Mouse (Mus musculus) liver, embryonic 14.5 days (tissue): Measurements from ENCODE around the gene Epsti1. TPM values are rescaled to one million over a fixed set of nuclear protein-coding genes. Genes with fewer than 3 reads are reported as not detected.

ENCODE experiments used
- ATAC-seq: fragments of 200-750 bp; cut with Nextera tagmentation; 2 replicates; pipeline ENCODE4 v1.8.0; 2017; ENCODE audit warnings: moderate number of reproducible peaks, mild to moderate bottlenecking, moderate library complexity; ENCODE audit not compliant: insufficient read depth
- DNase-seq, 3 experiments: peaks; one replicate each; pipeline ENCODE4 v3.0.0-alpha.2; 2012 to 2013; ENCODE audit warnings: low read depth in 3 of 3, low spot score in 3 of 3
- H3K27ac ChIP-seq: fragments of 300-500 bp; sonication (generic); 2 replicates; pipeline ENCODE4 v1.5.1; 2014; ENCODE audit warnings: moderate library complexity, mild to moderate bottlenecking, control low read depth, inconsistent platforms
- H3K27me3 ChIP-seq: fragments of 300-500 bp; sonication (generic); 2 replicates; pipeline ENCODE4 v1.6.1; 2014; ENCODE audit warnings: mild to moderate bottlenecking, low read length, moderate library complexity; ENCODE audit not compliant: control insufficient read depth, insufficient read depth
- H3K36me3 ChIP-seq: fragments of 300-500 bp; sonication (generic); replicated peaks from 2 replicates; pipeline ENCODE4 v1.6.1; 2014; ENCODE audit warnings: low read depth; ENCODE audit not compliant: control insufficient read depth, insufficient read depth
- H3K4me1 ChIP-seq, 2 experiments: fragments of 200-500 bp in 1 of 2; fragments of 300-500 bp in 1 of 2; sonication (generic) in 1 of 2; replicated peaks; 2 replicates each; pipeline ENCODE4 v1.6.1; 2012 to 2014; ENCODE audit warnings: antibody characterized with exemption in 1 of 2, inconsistent platforms in 1 of 2, low read length in 1 of 2; ENCODE audit not compliant: control insufficient read depth in 2 of 2, insufficient read depth in 2 of 2
- H3K4me2 ChIP-seq: fragments of 300-500 bp; sonication (generic); 2 replicates; pipeline ENCODE4 v1.6.1; 2014; ENCODE audit warnings: low read depth, mild to moderate bottlenecking, control low read depth, moderate library complexity
- H3K4me3 ChIP-seq, 2 experiments: fragments of 200-500 bp in 1 of 2; fragments of 300-500 bp in 1 of 2; sonication (generic) in 1 of 2; 2 replicates each; pipeline ENCODE4 v1.5.1; 2012 to 2014; ENCODE audit warnings: low read depth in 2 of 2, low read length in 2 of 2, mild to moderate bottlenecking in 2 of 2, control low read depth in 1 of 2, inconsistent platforms in 1 of 2, moderate library complexity in 1 of 2; ENCODE audit not compliant: insufficient read depth in 1 of 2
- H3K9ac ChIP-seq: fragments of 300-500 bp; sonication (generic); replicated peaks from 2 replicates; pipeline ENCODE4 v1.6.1; 2014; ENCODE audit warnings: mild to moderate bottlenecking, control low read depth, moderate library complexity
- H3K9me3 ChIP-seq: fragments of 300-500 bp; sonication (generic); 2 replicates; pipeline ENCODE4 v1.6.1; 2016; ENCODE audit warnings: low read length, mixed read lengths; ENCODE audit not compliant: control insufficient read depth
- CTCF ChIP-seq: IDR thresholded peaks from 2 replicates; pipeline ENCODE4 v1.5.1; 2016; ENCODE audit warnings: antibody characterized with exemption, low read depth, control low read depth
- EP300 ChIP-seq: IDR thresholded peaks from 2 replicates; pipeline ENCODE4 v1.6.1; 2016; ENCODE audit warnings: antibody characterized with exemption, low read depth
- WGBS: fragments of 180-500 bp; shearing (Covaris S2); extraction: QIAGEN DNeasy Blood & Tissue Kit; methylation state at CpG from one replicate; pipeline ENCODE4 v1.1.7; 2014; ENCODE audit not compliant: insufficient replicate concordance; 5-methylcytosine and 5-hydroxymethylcytosine counted together
- polyA plus RNA-seq, 2 experiments: library from polyadenylated mRNA; depleted of rRNA in 1 of 2; stranded (reverse) in 1 of 2; unstranded in 1 of 2; fragments of >200 nt; fragmentation: Nextera tagmentation in 1 of 2; extraction: Ambion mirVana in 1 of 2; gene quantifications; 2 replicates each; pipeline versions ENCODE4 v1.2.1 to v1.2.3; 2012 to 2014

The Epsti1 gene
- polyA plus RNA-seq, 2 experiments = 1.0 to 1.1 TPM

- TF ChIP-seq EP300 (no peak), CTCF (no peak)
- no peaks in the 10 kb centered on the region for H3K27me3 ChIP-seq
- WGBS = 50% methylated on average over 1 of the region's 1 CpGs
- no peak overlapping the region for H3K4me3 ChIP-seq
- H3K36me3 ChIP-seq = no peaks in the 10 kb centered on the region
- DNase-seq (no peak), ATAC-seq (no peak)
- H3K9ac ChIP-seq = no peak overlapping the region
- no peaks in the 10 kb centered on the region for H3K4me1 ChIP-seq
- no peaks in the 10 kb centered on the region for H3K9me3 ChIP-seq
- no peak overlapping the region for H3K4me2 ChIP-seq
- no peak overlapping the region for H3K27ac ChIP-seq
Observed at GRCm38 (mm10) chr14:77881998-77882397, 22.0 kb upstream of the Epsti1 start.

- no peak overlapping the region for H3K4me2 ChIP-seq
- no peak overlapping the region for H3K27ac ChIP-seq
- DNase-seq (no peak), ATAC-seq (no peak)
- H3K9me3 ChIP-seq = no peaks in the 10 kb centered on the region
- H3K27me3 ChIP-seq = no peaks in the 10 kb centered on the region
- no peaks in the 10 kb centered on the region for H3K4me1 ChIP-seq
- no peaks in the 10 kb centered on the region for H3K36me3 ChIP-seq
- 55% methylated on average over 6 of the region's 6 CpGs for WGBS
- no peak overlapping the region for H3K4me3 ChIP-seq
- no peak for TF ChIP-seq CTCF
- TF ChIP-seq EP300 = no peak
- H3K9ac ChIP-seq = no peak overlapping the region
Observed at GRCm38 (mm10) chr14:77882669-77883068, 21.4 kb upstream of the Epsti1 start.

- no peaks in the 10 kb centered on the region for H3K4me1 ChIP-seq
- H3K27me3 ChIP-seq = no peaks in the 10 kb centered on the region
- H3K36me3 ChIP-seq = no peaks in the 10 kb centered on the region
- no peak overlapping the region for H3K4me2 ChIP-seq
- H3K9me3 ChIP-seq = no peaks in the 10 kb centered on the region
- no peak overlapping the region for H3K27ac ChIP-seq
- H3K9ac ChIP-seq = no peak overlapping the region
- no peak for DNase-seq
- WGBS = 60% methylated on average over 3 of the region's 3 CpGs
- ATAC-seq = no peak
- TF ChIP-seq CTCF (no peak), EP300 (no peak)
- H3K4me3 ChIP-seq = no peak overlapping the region
Observed at GRCm38 (mm10) chr14:77886376-77886775, 17.7 kb upstream of the Epsti1 start.

DNA sequence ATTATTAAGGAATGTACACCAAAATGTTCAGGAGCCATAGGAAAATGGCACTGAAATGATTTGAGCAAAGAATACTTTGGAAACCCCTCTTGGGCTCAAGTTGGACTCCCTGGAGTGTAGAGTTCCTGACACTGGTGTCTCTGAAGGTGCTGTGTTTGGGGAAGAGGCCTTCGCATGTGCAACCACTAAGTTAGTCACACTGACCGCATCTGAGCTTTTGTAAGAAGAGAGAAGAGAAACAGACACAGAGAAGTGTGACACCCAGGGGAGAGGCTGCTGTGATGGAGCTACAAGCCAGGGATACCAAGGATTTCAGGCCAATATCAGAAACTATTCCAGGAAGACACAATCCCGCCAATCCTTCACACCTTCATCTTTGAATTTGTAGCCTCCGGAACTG lies 17.1 kb upstream of the Epsti1 start:
- Histone ChIP-seq H3K9me3 (no peaks in the 10 kb centered on the region), H3K27ac (no peak overlapping the region), H3K4me1 (no peaks in the 10 kb centered on the region), H3K9ac (no peak overlapping the region), H3K4me3 (no peak overlapping the region), H3K4me2 (no peak overlapping the region), H3K36me3 (no peaks in the 10 kb centered on the region), H3K27me3 (no peaks in the 10 kb centered on the region)
- WGBS = 52% methylated on average over 4 of the region's 4 CpGs
- no peak for TF ChIP-seq EP300
- no peak for TF ChIP-seq CTCF
- DNase-seq (no peak), ATAC-seq (no peak)

DNA sequence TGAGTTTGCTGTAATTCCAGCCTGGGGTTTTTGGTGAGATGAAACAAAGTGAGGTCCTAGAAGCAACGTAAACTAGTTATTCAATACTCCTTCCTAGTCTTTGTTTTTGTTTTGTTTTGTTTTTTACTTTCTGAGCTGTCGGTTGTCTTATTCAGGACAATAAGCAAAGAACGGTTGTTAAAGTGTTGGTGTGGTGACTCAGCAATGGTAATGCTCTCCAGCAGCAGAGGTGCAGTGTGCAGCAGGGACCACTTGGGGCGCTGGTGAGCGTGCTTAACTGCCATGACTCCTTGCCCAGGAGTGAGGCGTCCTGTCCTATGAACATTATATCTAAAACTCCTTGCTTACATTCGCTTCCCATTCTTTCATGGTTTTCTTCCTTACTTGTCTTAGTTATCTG lies 14.1 kb upstream of the Epsti1 start:
- Histone ChIP-seq H3K9ac (no peak overlapping the region), H3K4me3 (no peak overlapping the region), H3K36me3 (no peaks in the 10 kb centered on the region), H3K9me3 (no peaks in the 10 kb centered on the region), H3K27me3 (no peaks in the 10 kb centered on the region), H3K4me1 (no peaks in the 10 kb centered on the region), H3K4me2 (no peak overlapping the region), H3K27ac (no peak overlapping the region)
- DNase-seq (no peak), ATAC-seq (no peak)
- no peak for TF ChIP-seq EP300
- peak; percentile 64 for TF ChIP-seq CTCF
- 64% methylated on average over 7 of the region's 7 CpGs for WGBS

DNA sequence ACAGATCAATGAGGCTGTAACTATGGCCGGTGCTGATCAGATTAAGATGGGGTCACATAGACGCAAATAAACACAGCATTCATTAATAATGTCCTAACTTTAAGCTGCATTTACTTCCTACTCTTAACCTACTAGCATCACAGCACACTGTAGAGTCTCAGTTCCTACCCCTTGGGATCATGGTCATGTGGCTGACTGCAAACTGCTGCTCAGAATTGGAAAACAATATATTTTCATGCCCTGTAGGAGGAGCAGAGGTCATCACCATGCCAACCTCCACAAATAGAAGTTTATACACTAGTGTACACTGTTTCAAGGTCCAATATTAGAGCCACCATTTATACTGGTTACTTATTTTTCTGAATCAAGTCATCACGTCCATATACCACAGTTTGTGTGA lies 8.1 kb upstream of the Epsti1 start:
- no peak for DNase-seq
- no peak for TF ChIP-seq EP300
- TF ChIP-seq CTCF = no peak
- no peak overlapping the region for H3K27ac ChIP-seq
- H3K9ac ChIP-seq = no peak overlapping the region
- H3K4me2 ChIP-seq = no peak overlapping the region
- 68% methylated on average over 3 of the region's 3 CpGs for WGBS
- no peak for ATAC-seq
- no peaks in the 10 kb centered on the region for H3K27me3 ChIP-seq
- H3K4me1 ChIP-seq = no peaks in the 10 kb centered on the region
- H3K4me3 ChIP-seq = no peak overlapping the region
- no peaks in the 10 kb centered on the region for H3K9me3 ChIP-seq
- H3K36me3 ChIP-seq = no peaks in the 10 kb centered on the region
